Mouse (Mus musculus): Measurements from ENCODE around the gene Nup107. TPM values are rescaled to one million over a fixed set of nuclear protein-coding genes. Genes with fewer than 3 reads are reported as not detected.

The Nup107 gene
- polyA plus RNA-seq, 1 experiment: 8.0 TPM

- TF ChIP-seq CTCF (IDR thresholded peaks at IDR 0.05; ENCODE audit: insufficient read depth, low read length): no peak
- TF ChIP-seq POLR2A (IDR thresholded peaks at IDR 0.05; ENCODE audit: borderline replicate concordance, extremely low read depth, low read depth, low read length): no peak
- Histone ChIP-seq H3K4me1 (ENCODE audit: control insufficient read depth, insufficient read depth, low read length) (no peaks in the 10 kb centered on the region), H3K4me3 (replicated peaks; ENCODE audit: extremely low read depth, low read depth, low read length) (no peak overlapping the region)
- no peak for DNase-seq
- WGBS: 65% methylated on average over 6 of the region's 6 CpGs
Observed at GRCm38 (mm10) chr10:117808068-117808467, 15.6 kb upstream of the Nup107 start.

GRCm38 (mm10) chr10:117805919-117806318 is 13.4 kb upstream of the Nup107 start:
- no peak for DNase-seq
- WGBS: 50% methylated on average over 9 of the region's 9 CpGs
- H3K4me1 ChIP-seq (ENCODE audit: control insufficient read depth, insufficient read depth, low read length): no peaks in the 10 kb centered on the region
- H3K4me3 ChIP-seq (replicated peaks; ENCODE audit: extremely low read depth, low read depth, low read length): no peak overlapping the region
- no peak for TF ChIP-seq POLR2A (IDR thresholded peaks at IDR 0.05; ENCODE audit: borderline replicate concordance, extremely low read depth, low read depth, low read length)
- no peak for TF ChIP-seq CTCF (IDR thresholded peaks at IDR 0.05; ENCODE audit: insufficient read depth, low read length)

- Histone ChIP-seq H3K4me1 (ENCODE audit: control insufficient read depth, insufficient read depth, low read length) (no peaks in the 10 kb centered on the region), H3K4me3 (replicated peaks; ENCODE audit: extremely low read depth, low read depth, low read length) (no peak overlapping the region)
- WGBS: 82% methylated on average over 31 of the region's 31 CpGs
- TF ChIP-seq CTCF (IDR thresholded peaks at IDR 0.05; ENCODE audit: insufficient read depth, low read length) (no peak), POLR2A (IDR thresholded peaks at IDR 0.05; ENCODE audit: borderline replicate concordance, extremely low read depth, low read depth, low read length) (no peak)
- DNase-seq: no peak
Observed at GRCm38 (mm10) chr10:117803870-117804850, 11.7 kb upstream of the Nup107 start.

- TF ChIP-seq CTCF (IDR thresholded peaks at IDR 0.05; ENCODE audit: insufficient read depth, low read length) (no peak), POLR2A (IDR thresholded peaks at IDR 0.05; ENCODE audit: borderline replicate concordance, extremely low read depth, low read depth, low read length) (no peak)
- Histone ChIP-seq H3K4me3 (replicated peaks; ENCODE audit: extremely low read depth, low read depth, low read length) (no peak overlapping the region), H3K4me1 (ENCODE audit: control insufficient read depth, insufficient read depth, low read length) (no peaks in the 10 kb centered on the region)
- 90% methylated on average over 9 of the region's 9 CpGs for WGBS
- DNase-seq: no peak
Observed at GRCm38 (mm10) chr10:117801886-117802285, 9.4 kb upstream of the Nup107 start.

GRCm38 (mm10) chr10:117799806-117800205 is 7.3 kb upstream of the Nup107 start:
- DNase-seq: no peak
- TF ChIP-seq CTCF (IDR thresholded peaks at IDR 0.05; ENCODE audit: insufficient read depth, low read length) (no peak), POLR2A (IDR thresholded peaks at IDR 0.05; ENCODE audit: borderline replicate concordance, extremely low read depth, low read depth, low read length) (no peak)
- 72% methylated on average over 11 of the region's 11 CpGs for WGBS
- no peaks in the 10 kb centered on the region for H3K4me1 ChIP-seq (ENCODE audit: control insufficient read depth, insufficient read depth, low read length)
- no peak overlapping the region for H3K4me3 ChIP-seq (replicated peaks; ENCODE audit: extremely low read depth, low read depth, low read length)

GRCm38 (mm10) chr10:117798436-117799035 is 6.0 kb upstream of the Nup107 start:
- H3K4me1 ChIP-seq (ENCODE audit: control insufficient read depth, insufficient read depth, low read length): no peaks in the 10 kb centered on the region
- WGBS: 63% methylated on average over 6 of the region's 6 CpGs
- no peak for DNase-seq
- TF ChIP-seq CTCF (IDR thresholded peaks at IDR 0.05; ENCODE audit: insufficient read depth, low read length) (no peak), POLR2A (IDR thresholded peaks at IDR 0.05; ENCODE audit: borderline replicate concordance, extremely low read depth, low read depth, low read length) (no peak)
- no peak overlapping the region for H3K4me3 ChIP-seq (replicated peaks; ENCODE audit: extremely low read depth, low read depth, low read length)

GRCm38 (mm10) chr10:117797684-117798083 is 5.2 kb upstream of the Nup107 start:
- WGBS: 70% methylated on average over 7 of the region's 7 CpGs
- no peak for TF ChIP-seq POLR2A (IDR thresholded peaks at IDR 0.05; ENCODE audit: borderline replicate concordance, extremely low read depth, low read depth, low read length)
- TF ChIP-seq CTCF (IDR thresholded peaks at IDR 0.05; ENCODE audit: insufficient read depth, low read length): no peak
- no peak for DNase-seq
- no peaks in the 10 kb centered on the region for H3K4me1 ChIP-seq (ENCODE audit: control insufficient read depth, insufficient read depth, low read length)
- no peak overlapping the region for H3K4me3 ChIP-seq (replicated peaks; ENCODE audit: extremely low read depth, low read depth, low read length)

- TF ChIP-seq POLR2A (IDR thresholded peaks at IDR 0.05; ENCODE audit: borderline replicate concordance, extremely low read depth, low read depth, low read length) (no peak), CTCF (IDR thresholded peaks at IDR 0.05; ENCODE audit: insufficient read depth, low read length) (no peak)
- no peaks in the 10 kb centered on the region for H3K4me1 ChIP-seq (ENCODE audit: control insufficient read depth, insufficient read depth, low read length)
- WGBS: 81% methylated on average over 12 of the region's 12 CpGs
Observed at GRCm38 (mm10) chr10:117797106-117797505, 4.6 kb upstream of the Nup107 start.

GRCm38 (mm10) chr10:117796181-117796580 is 3.7 kb upstream of the Nup107 start:
- WGBS: 97% methylated on average over 7 of the region's 7 CpGs
- Histone ChIP-seq H3K4me1 (ENCODE audit: control insufficient read depth, insufficient read depth, low read length) (no peaks in the 10 kb centered on the region; the same call in 1 of the 2 replicates), H3K4me3 (replicated peaks; ENCODE audit: extremely low read depth, low read depth, low read length) (no peak overlapping the region)
- no peak for DNase-seq
- no peak for TF ChIP-seq POLR2A (IDR thresholded peaks at IDR 0.05; ENCODE audit: borderline replicate concordance, extremely low read depth, low read depth, low read length)
- peak; percentile 38 for TF ChIP-seq CTCF (IDR thresholded peaks at IDR 0.05; ENCODE audit: insufficient read depth, low read length)

More at GRCm38 (mm10) chr10:117797106-117797505, 4.6 kb upstream of the Nup107 start:
- no peak for DNase-seq
- H3K4me3 ChIP-seq (replicated peaks; ENCODE audit: extremely low read depth, low read depth, low read length): no peak overlapping the region

Measured in lung, adult 2 months (tissue).